Mouse (Mus musculus): ENCODE data around the gene Cracr2b. TPM values are rescaled to one million over a fixed set of nuclear protein-coding genes. Genes with fewer than 3 reads are reported as not detected.

The Cracr2b gene
- polyA plus RNA-seq, 1 experiment from 2014 or later: 13.8 TPM

DNA sequence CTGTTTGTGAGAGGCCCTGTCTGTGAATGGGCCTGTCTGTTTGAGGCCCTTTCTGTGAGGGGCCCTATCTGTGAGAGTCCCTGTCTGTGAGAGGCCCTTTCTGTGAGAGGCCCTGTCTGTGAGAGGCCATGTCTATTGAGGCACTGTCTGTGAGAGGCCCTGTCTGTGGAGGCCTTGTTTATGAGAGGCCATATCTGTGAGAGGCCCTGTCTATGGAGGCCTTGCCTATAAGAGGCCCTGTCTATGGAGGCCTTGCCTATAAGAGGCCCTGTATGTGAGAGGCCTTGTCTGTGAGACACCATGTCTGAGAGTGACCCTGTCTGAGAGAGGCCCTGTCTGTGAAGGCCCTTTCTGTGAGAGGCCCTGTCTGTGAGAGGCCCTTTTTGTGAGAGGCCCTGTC is 47.3 kb downstream of the Cracr2b start:
- H3K4me3 ChIP-seq (ENCODE audit: low read depth, low read length): no peak overlapping the region
- H3K27ac ChIP-seq (ENCODE audit: low read depth): 0 out of 2 replicates have a peak overlapping the region, but pooled peaks have one; percentile 29
- DNase-seq (ENCODE audit: low spot score) (no peak), ATAC-seq (replicated peaks; ENCODE audit: low FRiP score, low TSS enrichment, low read depth) (no peak)
- H3K4me2 ChIP-seq (ENCODE audit: low read length): no peak overlapping the region
- H3K27me3 ChIP-seq (replicated peaks; ENCODE audit: control insufficient read depth, insufficient read depth, low read length): no peaks in the 10 kb centered on the region
- H3K4me1 ChIP-seq (replicated peaks; ENCODE audit: control insufficient read depth, insufficient read depth, low read length): no peaks in the 10 kb centered on the region
- no peaks in the 10 kb centered on the region for H3K9me3 ChIP-seq (ENCODE audit: control insufficient read depth, low read length)
- no peaks in the 10 kb centered on the region for H3K36me3 ChIP-seq (ENCODE audit: control insufficient read depth, insufficient read depth, low read length)
- no peak overlapping the region for H3K9ac ChIP-seq (ENCODE audit: low read length)

- no peaks in the 10 kb centered on the region for H3K27me3 ChIP-seq (replicated peaks; ENCODE audit: control insufficient read depth, insufficient read depth, low read length)
- 94% methylated on average over 5 of the region's 5 CpGs for WGBS
Measured at GRCm38 (mm10) chr7:141510196-141510595, 49.3 kb downstream of the Cracr2b start.

GRCm38 (mm10) chr7:141510681-141511191 is 49.8 kb downstream of the Cracr2b start:
- H3K27ac ChIP-seq (ENCODE audit: low read depth): no peak overlapping the region
- no peaks in the 10 kb centered on the region for H3K9me3 ChIP-seq (ENCODE audit: control insufficient read depth, low read length)
- ATAC-seq (replicated peaks; ENCODE audit: low FRiP score, low TSS enrichment, low read depth): no peak
- H3K27me3 ChIP-seq (replicated peaks; ENCODE audit: control insufficient read depth, insufficient read depth, low read length): no peaks in the 10 kb centered on the region
- H3K4me2 ChIP-seq (ENCODE audit: low read length): no peak overlapping the region
- H3K9ac ChIP-seq (ENCODE audit: low read length): no peak overlapping the region
- no peak for DNase-seq (ENCODE audit: low spot score)
- no peak overlapping the region for H3K4me3 ChIP-seq (ENCODE audit: low read depth, low read length)
- H3K4me1 ChIP-seq (replicated peaks; ENCODE audit: control insufficient read depth, insufficient read depth, low read length): no peaks in the 10 kb centered on the region
- WGBS: 72% methylated on average over 8 of the region's 8 CpGs
- H3K36me3 ChIP-seq (ENCODE audit: control insufficient read depth, insufficient read depth, low read length): peaks cover 7% of the 10 kb centered on the region; the same call in 1 of the 2 replicates

More at GRCm38 (mm10) chr7:141510196-141510595, 49.3 kb downstream of the Cracr2b start:
- no peaks in the 10 kb centered on the region for H3K9me3 ChIP-seq (ENCODE audit: control insufficient read depth, low read length)
- no peak overlapping the region for H3K4me3 ChIP-seq (ENCODE audit: low read depth, low read length)
- no peak overlapping the region for H3K27ac ChIP-seq (ENCODE audit: low read depth)
- ATAC-seq (replicated peaks; ENCODE audit: low FRiP score, low TSS enrichment, low read depth) (no peak), DNase-seq (ENCODE audit: low spot score) (no peak)
- H3K4me2 ChIP-seq (ENCODE audit: low read length): no peak overlapping the region
- no peak overlapping the region for H3K9ac ChIP-seq (ENCODE audit: low read length)
- no peaks in the 10 kb centered on the region for H3K4me1 ChIP-seq (replicated peaks; ENCODE audit: control insufficient read depth, insufficient read depth, low read length)
- H3K36me3 ChIP-seq (ENCODE audit: control insufficient read depth, insufficient read depth, low read length): peaks cover 5% of the 10 kb centered on the region; the same call in 1 of the 2 replicates

Other genes starting within 250 kb of the Cracr2b start
- 2.7 and 2.8 TPM in 2 replicates for gene Lmntd2, start 247.0 kb upstream of the Cracr2b start, polyA plus RNA-seq (2014; fragmentation: Nextera tagmentation; extraction: Ambion mirVana)
- 60.3 and 61.4 TPM in 2 replicates for gene Rassf7, start 245.2 kb upstream of the Cracr2b start, polyA plus RNA-seq (2014; fragmentation: Nextera tagmentation; extraction: Ambion mirVana)
- gene Phrf1, start 232.3 kb upstream of the Cracr2b start, polyA plus RNA-seq (2014; fragmentation: Nextera tagmentation; extraction: Ambion mirVana): 73.3 and 80.7 TPM in 2 replicates
- 2.7 and 3.1 TPM in 2 replicates for gene Irf7, start 194.6 kb upstream of the Cracr2b start, polyA plus RNA-seq (2014; fragmentation: Nextera tagmentation; extraction: Ambion mirVana)
- gene Cdhr5, start 184.3 kb upstream of the Cracr2b start, polyA plus RNA-seq (2014; fragmentation: Nextera tagmentation; extraction: Ambion mirVana): 31.9 and 36.8 TPM in 2 replicates
- gene Sct, start 182.0 kb upstream of the Cracr2b start, polyA plus RNA-seq (2014; fragmentation: Nextera tagmentation; extraction: Ambion mirVana): 136 and 201 TPM in 2 replicates
- gene Drd4, start 169.1 kb upstream of the Cracr2b start, polyA plus RNA-seq (2014; fragmentation: Nextera tagmentation; extraction: Ambion mirVana): 0.39 and 0.93 TPM in 2 replicates
- 86.2 and 90.9 TPM in 2 replicates for gene Deaf1, start 133.4 kb upstream of the Cracr2b start, polyA plus RNA-seq (2014; fragmentation: Nextera tagmentation; extraction: Ambion mirVana)
- 23.1 and 27.0 TPM in 2 replicates for gene Tmem80, start 133.4 kb upstream of the Cracr2b start, polyA plus RNA-seq (2014; fragmentation: Nextera tagmentation; extraction: Ambion mirVana)
- 49.4 and 61.2 TPM in 2 replicates for gene Eps8l2, start 122.2 kb upstream of the Cracr2b start, polyA plus RNA-seq (2014; fragmentation: Nextera tagmentation; extraction: Ambion mirVana)
- gene Taldo1, start 68.9 kb upstream of the Cracr2b start, polyA plus RNA-seq (2014; fragmentation: Nextera tagmentation; extraction: Ambion mirVana): 339 and 344 TPM in 2 replicates
- gene Gatd1, start 47.0 kb upstream of the Cracr2b start, polyA plus RNA-seq (2014; fragmentation: Nextera tagmentation; extraction: Ambion mirVana): 49.2 and 56.2 TPM in 2 replicates
- 1.5 and 1.8 TPM in 2 replicates for gene Cend1, start 31.6 kb upstream of the Cracr2b start, polyA plus RNA-seq (2014; fragmentation: Nextera tagmentation; extraction: Ambion mirVana)
- gene Slc25a22, start 23.2 kb upstream of the Cracr2b start, polyA plus RNA-seq (2014; fragmentation: Nextera tagmentation; extraction: Ambion mirVana): 34.7 and 35.3 TPM in 2 replicates
- gene Pidd1, start 17.1 kb upstream of the Cracr2b start, polyA plus RNA-seq (2014; fragmentation: Nextera tagmentation; extraction: Ambion mirVana): 10.6 and 11.5 TPM in 2 replicates
- 1,554 and 1,709 TPM in 2 replicates for gene Rplp2, start 13.7 kb upstream of the Cracr2b start, polyA plus RNA-seq (2014; fragmentation: Nextera tagmentation; extraction: Ambion mirVana)
- gene Pnpla2, start 5.9 kb upstream of the Cracr2b start, polyA plus RNA-seq (2014; fragmentation: Nextera tagmentation; extraction: Ambion mirVana): 24.6 and 30.2 TPM in 2 replicates
- 73.4 and 73.5 TPM in 2 replicates for gene Cd151, start 6.3 kb downstream of the Cracr2b start, polyA plus RNA-seq (2014; fragmentation: Nextera tagmentation; extraction: Ambion mirVana)
- gene Polr2l, start 14.0 kb downstream of the Cracr2b start, polyA plus RNA-seq (2014; fragmentation: Nextera tagmentation; extraction: Ambion mirVana): 67.7 and 73.4 TPM in 2 replicates
- gene Tspan4, start 14.1 kb downstream of the Cracr2b start, polyA plus RNA-seq (2014; fragmentation: Nextera tagmentation; extraction: Ambion mirVana): 75.1 and 83.9 TPM in 2 replicates
- gene Chid1, start 78.8 kb downstream of the Cracr2b start, polyA plus RNA-seq (2014; fragmentation: Nextera tagmentation; extraction: Ambion mirVana): 39.0 and 42.1 TPM in 2 replicates
- gene Ap2a2, start 101.1 kb downstream of the Cracr2b start, polyA plus RNA-seq (2014; fragmentation: Nextera tagmentation; extraction: Ambion mirVana): 70.0 and 77.7 TPM in 2 replicates
- 0.23 and 0.24 TPM in 2 replicates for gene Muc6, start 194.2 kb downstream of the Cracr2b start, polyA plus RNA-seq (2014; fragmentation: Nextera tagmentation; extraction: Ambion mirVana)
- gene Muc2, start 229.2 kb downstream of the Cracr2b start, polyA plus RNA-seq (2014; fragmentation: Nextera tagmentation; extraction: Ambion mirVana): 1.1 and 1.6 TPM in 2 replicates

Measured in intestine, embryonic 14.5 days (tissue).